Mouse (Mus musculus) cortical plate, adult 2 months (tissue): ENCODE results near the gene Hsf2bp.

Source experiments
- CTCF ChIP-seq: fragments of 200-500 bp; IDR thresholded peaks from 2 replicates; pipeline ENCODE4 v1.5.1; 2011; ENCODE audit warnings: mild to moderate bottlenecking, control low read depth, low read length; ENCODE audit not compliant: insufficient read depth; ENCODE audit errors: extremely low read depth
- POLR2A ChIP-seq: fragments of 200-500 bp; IDR thresholded peaks from 2 replicates; pipeline ENCODE4 v1.6.1; 2011; ENCODE audit warnings: mild to moderate bottlenecking, low read length, control low read depth; ENCODE audit not compliant: insufficient read depth; ENCODE audit errors: extremely low read depth

DNA sequence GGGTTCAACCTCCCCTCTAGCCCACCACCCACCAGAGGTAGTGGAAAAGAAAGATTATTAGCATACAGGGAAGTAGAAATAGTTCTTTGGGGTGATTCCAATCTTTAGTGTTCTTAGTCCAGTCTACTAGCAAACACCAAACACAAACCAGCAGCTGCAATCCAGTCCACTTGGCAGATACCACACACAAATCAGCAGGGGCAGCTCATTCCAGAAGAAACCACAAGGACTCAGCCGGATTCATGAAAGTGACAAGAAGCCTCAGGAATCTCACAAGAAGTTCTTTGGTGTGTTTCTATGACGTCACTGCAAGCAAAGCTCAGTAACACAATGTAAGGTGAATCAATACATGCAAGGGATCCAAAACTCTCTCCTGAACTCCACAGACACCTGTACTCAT is 44.1 kb downstream of the Hsf2bp start:
- TF ChIP-seq CTCF (no peak), POLR2A (no peak)
